Mouse (Mus musculus): Measurements from ENCODE around the gene Tsen54. TPM values are rescaled to one million over a fixed set of nuclear protein-coding genes. Genes with fewer than 3 reads are reported as not detected.

Tsen54 gene
- total RNA-seq, 1 experiment from 2014 or later: 28.7 TPM

DNA sequence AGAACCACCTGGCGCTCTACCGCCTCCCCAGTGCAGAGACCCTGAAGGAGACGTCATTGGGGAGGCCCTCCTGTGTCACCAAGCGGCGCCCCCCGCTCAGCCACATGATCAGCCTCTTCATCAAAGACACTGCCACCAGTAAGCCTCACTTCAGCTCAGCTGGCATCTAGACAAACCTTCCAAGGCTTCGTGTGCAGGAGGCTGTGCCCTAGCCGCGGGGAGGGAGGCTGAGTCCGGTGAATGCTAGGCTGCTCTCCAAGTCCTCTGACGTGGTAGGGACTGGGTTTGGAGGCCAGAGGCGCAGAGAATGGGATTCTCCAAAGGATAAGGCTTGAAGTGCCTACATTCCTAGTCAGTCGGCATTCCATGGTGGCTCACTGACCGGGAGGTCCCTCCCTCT lies 22.2 kb upstream of the Tsen54 start:
- no peak for ATAC-seq (replicated peaks in 1 of 2; ENCODE audit: insufficient read depth in 1 of 2, low FRiP score in 2 of 2, low TSS enrichment in 1 of 2, low read depth in 1 of 2, poor library complexity in 2 of 2, severe bottlenecking in 2 of 2)

DNA sequence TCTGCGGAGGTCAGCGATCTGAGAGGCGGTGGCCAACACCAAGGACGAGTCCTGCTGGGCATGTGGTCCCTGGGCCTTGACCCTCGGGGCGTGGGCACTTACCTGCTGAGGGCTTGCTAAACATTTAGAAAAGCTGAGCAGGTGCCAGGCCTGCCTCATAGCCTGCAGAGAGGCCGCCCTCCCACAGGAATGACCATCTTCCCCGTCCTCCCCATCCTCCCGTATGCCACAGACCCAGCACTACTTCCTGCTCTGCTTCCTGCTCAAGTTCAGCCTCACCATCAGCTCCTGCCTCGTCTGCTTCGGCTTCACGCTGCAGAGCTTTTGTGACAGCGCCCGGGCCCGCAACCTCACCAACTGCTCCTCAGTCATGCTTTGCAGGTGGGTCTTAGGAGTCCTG lies 17.6 kb upstream of the Tsen54 start:
- ATAC-seq (replicated peaks in 1 of 2; ENCODE audit: insufficient read depth in 1 of 2, low FRiP score in 2 of 2, low TSS enrichment in 1 of 2, low read depth in 1 of 2, poor library complexity in 2 of 2, severe bottlenecking in 2 of 2): 0 out of 4 replicates have a peak, but pooled peaks of 1 of the 2 experiments have one; percentile 18

- no peak for ATAC-seq (replicated peaks in 1 of 2; ENCODE audit: insufficient read depth in 1 of 2, low FRiP score in 2 of 2, low TSS enrichment in 1 of 2, low read depth in 1 of 2, poor library complexity in 2 of 2, severe bottlenecking in 2 of 2)
Measured at GRCm38 (mm10) chr11:115797665-115798064, 16.9 kb upstream of the Tsen54 start.

GRCm38 (mm10) chr11:115800981-115801380 lies 13.5 kb upstream of the Tsen54 start:
- no peak for ATAC-seq (replicated peaks in 1 of 2; ENCODE audit: insufficient read depth in 1 of 2, low FRiP score in 2 of 2, low TSS enrichment in 1 of 2, low read depth in 1 of 2, poor library complexity in 2 of 2, severe bottlenecking in 2 of 2)

DNA sequence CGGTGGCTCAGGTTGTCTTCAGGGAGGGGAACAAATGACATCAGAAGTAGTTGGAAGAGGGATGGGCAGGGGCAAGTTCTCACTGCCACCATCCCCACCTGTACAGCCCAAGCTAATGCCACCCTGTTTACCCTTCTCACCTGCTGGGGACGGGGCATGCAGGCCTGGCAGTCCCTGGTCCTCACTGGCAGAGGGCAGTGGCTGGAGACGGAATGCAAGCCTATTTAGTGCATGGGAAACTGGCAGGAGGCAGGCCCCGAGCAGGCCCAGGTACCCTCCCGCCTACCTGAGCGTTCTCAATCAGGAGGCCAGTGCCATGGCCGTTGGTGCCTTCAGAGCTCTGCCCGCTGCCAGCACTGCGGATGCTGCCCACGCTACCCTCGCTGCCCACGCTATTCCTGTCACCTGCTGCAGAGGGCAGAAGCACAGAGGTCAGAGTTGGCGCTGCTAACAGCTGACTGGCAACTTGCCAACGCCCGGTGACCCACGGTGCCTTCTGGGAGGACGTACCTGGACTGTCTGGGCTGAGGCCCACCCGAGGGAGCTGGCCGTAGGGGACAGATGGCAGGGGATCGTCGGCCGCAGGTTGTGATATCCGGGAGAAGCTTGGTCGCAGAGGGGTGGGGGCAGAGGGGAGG lies 11.3 kb upstream of the Tsen54 start:
- ATAC-seq (replicated peaks in 1 of 2; ENCODE audit: insufficient read depth in 1 of 2, low FRiP score in 2 of 2, low TSS enrichment in 1 of 2, low read depth in 1 of 2, poor library complexity in 2 of 2, severe bottlenecking in 2 of 2): no peak

DNA sequence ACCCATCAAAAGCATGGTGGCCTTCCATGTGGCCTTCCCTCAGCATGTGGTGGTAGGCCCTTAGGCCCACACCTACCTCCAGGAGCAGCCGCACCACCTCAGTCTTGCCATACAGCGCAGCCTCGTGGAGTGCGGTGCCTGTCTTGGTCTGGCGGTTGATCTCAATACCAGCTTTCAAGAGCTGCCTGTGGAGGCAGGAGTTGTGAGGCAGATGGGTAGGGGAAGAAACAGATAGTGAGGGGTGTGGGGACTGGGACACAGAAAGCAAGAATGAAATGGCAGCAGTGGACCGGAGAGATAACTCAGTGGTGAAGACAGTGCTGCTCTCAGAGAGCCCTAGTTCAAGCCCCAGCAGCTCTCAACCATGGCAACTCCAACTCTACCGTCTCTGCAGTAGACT lies 9.5 kb upstream of the Tsen54 start:
- ATAC-seq (replicated peaks in 1 of 2; ENCODE audit: insufficient read depth in 1 of 2, low FRiP score in 2 of 2, low TSS enrichment in 1 of 2, low read depth in 1 of 2, poor library complexity in 2 of 2, severe bottlenecking in 2 of 2): no peak; a peak in 1 of 4 replicates

GRCm38 (mm10) chr11:115806154-115806553 lies 8.4 kb upstream of the Tsen54 start:
- ATAC-seq (replicated peaks in 1 of 2; ENCODE audit: insufficient read depth in 1 of 2, low FRiP score in 2 of 2, low TSS enrichment in 1 of 2, low read depth in 1 of 2, poor library complexity in 2 of 2, severe bottlenecking in 2 of 2): no peak

GRCm38 (mm10) chr11:115807306-115807705 lies 7.2 kb upstream of the Tsen54 start:
- ATAC-seq (replicated peaks in 1 of 2; ENCODE audit: insufficient read depth in 1 of 2, low FRiP score in 2 of 2, low TSS enrichment in 1 of 2, low read depth in 1 of 2, poor library complexity in 2 of 2, severe bottlenecking in 2 of 2): no peak

- no peak for ATAC-seq (replicated peaks in 1 of 2; ENCODE audit: insufficient read depth in 1 of 2, low FRiP score in 2 of 2, low TSS enrichment in 1 of 2, low read depth in 1 of 2, poor library complexity in 2 of 2, severe bottlenecking in 2 of 2)
Measured at GRCm38 (mm10) chr11:115807971-115808370, 6.6 kb upstream of the Tsen54 start.

- peak; percentile 15 to 51; a peak in 1 of 4 replicates for ATAC-seq (replicated peaks in 1 of 2; ENCODE audit: insufficient read depth in 1 of 2, low FRiP score in 2 of 2, low TSS enrichment in 1 of 2, low read depth in 1 of 2, poor library complexity in 2 of 2, severe bottlenecking in 2 of 2)
Measured at GRCm38 (mm10) chr11:115808696-115809310, 5.7 kb upstream of the Tsen54 start.

- ATAC-seq (replicated peaks in 1 of 2; ENCODE audit: insufficient read depth in 1 of 2, low FRiP score in 2 of 2, low TSS enrichment in 1 of 2, low read depth in 1 of 2, poor library complexity in 2 of 2, severe bottlenecking in 2 of 2): no peak
Measured at GRCm38 (mm10) chr11:115809311-115809781, 5.2 kb upstream of the Tsen54 start.

DNA sequence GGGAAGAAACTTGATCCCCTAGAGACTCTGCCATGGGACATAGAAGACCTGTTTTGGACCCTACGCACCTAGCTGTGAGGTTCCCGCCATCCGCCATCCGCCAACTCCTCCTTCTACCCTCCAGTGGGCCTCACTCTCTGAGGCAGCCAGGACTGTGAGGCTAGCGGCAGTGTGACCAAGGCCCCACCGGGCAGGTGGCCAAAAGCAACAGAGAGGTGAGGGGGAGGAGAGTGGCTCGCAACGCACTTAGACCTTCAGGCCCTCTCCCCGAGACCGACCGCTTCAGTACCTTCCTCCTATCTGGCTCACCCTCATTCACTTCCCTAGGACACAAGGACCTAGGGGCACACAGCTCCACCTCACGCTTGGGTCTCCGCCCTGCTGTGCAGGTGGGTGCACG lies 4.1 kb upstream of the Tsen54 start:
- ATAC-seq (replicated peaks in 1 of 2; ENCODE audit: insufficient read depth in 1 of 2, low FRiP score in 2 of 2, low TSS enrichment in 1 of 2, low read depth in 1 of 2, poor library complexity in 2 of 2, severe bottlenecking in 2 of 2): no peak

DNA sequence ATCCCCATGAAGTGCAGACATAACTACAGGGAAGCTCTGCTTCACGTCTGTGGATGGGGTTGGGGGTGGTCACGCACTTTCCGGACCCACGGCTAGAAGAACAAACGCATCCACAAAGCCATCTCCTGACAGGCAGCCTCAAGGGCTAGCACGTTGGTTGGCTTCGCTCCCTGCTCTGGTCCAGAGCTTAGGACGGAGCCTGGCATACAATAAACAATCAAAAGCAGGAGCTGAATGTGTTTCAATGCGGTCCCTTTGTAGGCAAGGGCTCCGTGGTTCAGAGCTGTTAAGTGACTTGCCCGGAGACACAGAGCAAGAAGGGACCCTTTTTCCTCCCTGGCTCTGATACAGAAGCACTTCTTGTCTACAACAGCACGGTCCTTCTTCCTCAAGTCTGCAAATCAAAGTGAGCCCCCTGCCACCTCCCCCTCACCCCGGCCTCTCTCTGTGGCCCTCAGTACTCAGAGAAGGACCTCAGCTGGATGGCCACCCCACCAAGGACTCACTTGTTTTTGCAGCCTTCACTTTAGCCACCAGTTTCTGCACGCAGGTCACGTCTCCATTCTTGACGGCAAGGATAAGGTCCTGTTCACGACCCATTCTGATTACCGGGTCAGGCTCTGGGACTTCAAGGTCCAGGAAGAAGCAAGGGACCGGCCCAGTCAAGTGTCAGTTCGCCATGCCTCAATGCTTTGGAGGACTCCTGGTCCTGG lies 3.0 kb upstream of the Tsen54 start:
- ATAC-seq (replicated peaks in 1 of 2; ENCODE audit: insufficient read depth in 1 of 2, low FRiP score in 2 of 2, low TSS enrichment in 1 of 2, low read depth in 1 of 2, poor library complexity in 2 of 2, severe bottlenecking in 2 of 2): no peak

DNA sequence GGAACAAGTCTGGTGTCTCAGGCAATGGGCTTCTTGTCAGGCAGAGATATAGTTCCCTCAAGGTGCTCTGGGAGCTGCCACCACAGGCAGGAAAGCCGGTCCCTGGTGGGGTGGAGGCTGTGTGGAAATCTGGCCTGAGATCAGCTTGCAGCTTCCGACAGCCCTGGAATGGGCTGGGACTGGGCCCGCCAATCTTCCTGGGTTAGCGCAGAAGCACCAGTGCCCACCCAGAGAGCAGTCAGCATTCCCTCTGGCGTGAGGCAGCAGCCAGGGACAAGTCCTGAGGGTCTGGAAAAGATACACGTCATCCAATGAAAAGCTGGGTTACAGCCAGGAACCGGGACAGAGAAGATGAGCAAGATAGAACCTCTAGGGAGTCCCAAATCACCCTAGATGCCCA lies 2.4 kb upstream of the Tsen54 start:
- ATAC-seq (replicated peaks in 1 of 2; ENCODE audit: insufficient read depth in 1 of 2, low FRiP score in 2 of 2, low TSS enrichment in 1 of 2, low read depth in 1 of 2, poor library complexity in 2 of 2, severe bottlenecking in 2 of 2): no peak

GRCm38 (mm10) chr11:115812533-115813420 lies 1.7 kb upstream of the Tsen54 start:
- no peak for ATAC-seq (replicated peaks in 1 of 2; ENCODE audit: insufficient read depth in 1 of 2, low FRiP score in 2 of 2, low TSS enrichment in 1 of 2, low read depth in 1 of 2, poor library complexity in 2 of 2, severe bottlenecking in 2 of 2)

GRCm38 (mm10) chr11:115813507-115814296 lies 822 bp upstream of the Tsen54 start, which contains the start of gene Caskin2:
Caskin2 (minus strand) TSS chr11:115813639.
- peak; percentile 86 to 89 for ATAC-seq (replicated peaks in 1 of 2; ENCODE audit: insufficient read depth in 1 of 2, low FRiP score in 2 of 2, low TSS enrichment in 1 of 2, low read depth in 1 of 2, poor library complexity in 2 of 2, severe bottlenecking in 2 of 2)

GRCm38 (mm10) chr11:115817331-115817730 lies 2.8 kb downstream of the Tsen54 start:
- ATAC-seq (replicated peaks in 1 of 2; ENCODE audit: insufficient read depth in 1 of 2, low FRiP score in 2 of 2, low TSS enrichment in 1 of 2, low read depth in 1 of 2, poor library complexity in 2 of 2, severe bottlenecking in 2 of 2): no peak
